Mouse (Mus musculus): Measurements from ENCODE around the gene Bcl11b. TPM values are rescaled to one million over a fixed set of nuclear protein-coding genes. Genes with fewer than 3 reads are reported as not detected.

Bcl11b gene
- total RNA-seq, 2 experiments from 2014 or later: 60.4 to 75.6 TPM

- no peak for DNase-seq (ENCODE audit: low spot score in 2 of 2)
These were observed 64.2 kb downstream of the Bcl11b start for GRCm38 (mm10) chr12:107939177-107939576.

- no peak for DNase-seq (ENCODE audit: low spot score in 2 of 2)
These were observed 66.4 kb downstream of the Bcl11b start for GRCm38 (mm10) chr12:107936972-107937371.

- no peak for DNase-seq (ENCODE audit: low spot score in 2 of 2)
These were observed 67.0 kb downstream of the Bcl11b start for GRCm38 (mm10) chr12:107936406-107936805.

- no peak for DNase-seq (ENCODE audit: low spot score in 2 of 2)
These were observed 68.5 kb downstream of the Bcl11b start for GRCm38 (mm10) chr12:107934831-107935437.

- no peak for DNase-seq (ENCODE audit: low spot score in 2 of 2)
These were observed 71.3 kb downstream of the Bcl11b start for GRCm38 (mm10) chr12:107932140-107932539.

- DNase-seq (ENCODE audit: low spot score in 2 of 2): no peak
These were observed 71.9 kb downstream of the Bcl11b start for GRCm38 (mm10) chr12:107931476-107931875.

GRCm38 (mm10) chr12:107930611-107931350 is 72.6 kb downstream of the Bcl11b start:
- DNase-seq (ENCODE audit: low spot score in 2 of 2): peak; percentile 51 to 68

GRCm38 (mm10) chr12:107928905-107929304 is 74.5 kb downstream of the Bcl11b start:
- DNase-seq (ENCODE audit: low spot score in 2 of 2): no peak

GRCm38 (mm10) chr12:107928464-107928901 is 74.9 kb downstream of the Bcl11b start:
- peak in 1 of 2 experiments; percentile 38 for DNase-seq (ENCODE audit: low spot score in 2 of 2)

GRCm38 (mm10) chr12:107927961-107928431 is 75.4 kb downstream of the Bcl11b start:
- DNase-seq (ENCODE audit: low spot score in 2 of 2): no peak

- DNase-seq (ENCODE audit: low spot score in 2 of 2): no peak
These were observed 77.1 kb downstream of the Bcl11b start for GRCm38 (mm10) chr12:107926074-107926855.

GRCm38 (mm10) chr12:107924696-107925095 is 78.7 kb downstream of the Bcl11b start:
- no peak for DNase-seq (ENCODE audit: low spot score in 2 of 2)

GRCm38 (mm10) chr12:107923963-107924362 is 79.4 kb downstream of the Bcl11b start:
- DNase-seq (ENCODE audit: low spot score in 2 of 2): no peak

- no peak for DNase-seq (ENCODE audit: low spot score in 2 of 2)
These were observed 81.2 kb downstream of the Bcl11b start for GRCm38 (mm10) chr12:107922180-107922579.

- no peak for DNase-seq (ENCODE audit: low spot score in 2 of 2)
These were observed 81.8 kb downstream of the Bcl11b start for GRCm38 (mm10) chr12:107921566-107921965.

- no peak for DNase-seq (ENCODE audit: low spot score in 2 of 2)
These were observed 82.2 kb downstream of the Bcl11b start for GRCm38 (mm10) chr12:107921154-107921553.

GRCm38 (mm10) chr12:107920716-107921115 is 82.7 kb downstream of the Bcl11b start:
- no peak for DNase-seq (ENCODE audit: low spot score in 2 of 2)

- DNase-seq (ENCODE audit: low spot score in 2 of 2): no peak
These were observed 83.3 kb downstream of the Bcl11b start for GRCm38 (mm10) chr12:107920076-107920475.

- no peak for DNase-seq (ENCODE audit: low spot score in 2 of 2)
These were observed 84.6 kb downstream of the Bcl11b start for GRCm38 (mm10) chr12:107918779-107919178.

GRCm38 (mm10) chr12:107916008-107916407 is 87.4 kb downstream of the Bcl11b start:
- DNase-seq (ENCODE audit: low spot score in 2 of 2): no peak

- no peak for DNase-seq (ENCODE audit: low spot score in 2 of 2)
These were observed 88.0 kb downstream of the Bcl11b start for GRCm38 (mm10) chr12:107915396-107915795.

GRCm38 (mm10) chr12:107908826-107909225 is 94.6 kb downstream of the Bcl11b start:
- DNase-seq (ENCODE audit: low spot score in 2 of 2): no peak

All from left cerebral cortex, adult 18-20 months (tissue).